Mouse (Mus musculus): Measurements from ENCODE around the gene Thsd7b. TPM values are rescaled to one million over a fixed set of nuclear protein-coding genes. Genes with fewer than 3 reads are reported as not detected.

The Thsd7b gene
- polyA plus RNA-seq, 1 experiment from 2014 or later, result 0.54 TPM

DNA sequence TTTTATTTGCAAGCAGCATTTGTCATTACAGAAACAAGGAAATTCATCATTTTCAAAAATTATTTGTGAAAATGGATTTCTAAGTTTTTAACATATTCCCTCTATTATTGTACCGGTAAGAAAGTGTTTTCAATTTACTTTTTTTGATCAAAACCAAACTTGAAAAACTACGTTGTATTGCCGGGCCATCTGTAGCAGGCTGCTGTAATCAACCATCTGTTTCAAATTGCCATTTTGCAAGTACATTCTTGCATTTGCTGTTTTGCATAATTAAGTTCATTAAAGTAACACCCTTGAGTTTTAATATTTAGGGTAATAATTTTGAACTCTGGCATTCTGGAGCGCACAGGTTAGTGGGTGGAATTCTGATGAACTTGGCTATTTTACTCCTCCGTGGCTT is 246.6 kb downstream of the Thsd7b start:
- no peak overlapping the region for H3K9ac ChIP-seq
- TF ChIP-seq CTCF (IDR thresholded peaks at IDR 0.05; ENCODE audit: low read depth), result no peak
- DNase-seq (no peak), ATAC-seq (ENCODE audit: insufficient read depth) (no peak)
- no peak overlapping the region for H3K4me2 ChIP-seq
- no peaks in the 10 kb centered on the region for H3K4me1 ChIP-seq (ENCODE audit: insufficient read depth)
- H3K27ac ChIP-seq (ENCODE audit: low read depth), result no peak overlapping the region
- no peaks in the 10 kb centered on the region for H3K36me3 ChIP-seq (ENCODE audit: insufficient read depth)
- WGBS, result 84% methylated on average over 5 of the region's 5 CpGs
- no peak overlapping the region for H3K4me3 ChIP-seq (ENCODE audit: low read depth, low read length)
- no peaks in the 10 kb centered on the region for H3K9me3 ChIP-seq (ENCODE audit: low read depth, low read length)
- no peaks in the 10 kb centered on the region for H3K27me3 ChIP-seq (ENCODE audit: insufficient read depth, low read length)

DNA sequence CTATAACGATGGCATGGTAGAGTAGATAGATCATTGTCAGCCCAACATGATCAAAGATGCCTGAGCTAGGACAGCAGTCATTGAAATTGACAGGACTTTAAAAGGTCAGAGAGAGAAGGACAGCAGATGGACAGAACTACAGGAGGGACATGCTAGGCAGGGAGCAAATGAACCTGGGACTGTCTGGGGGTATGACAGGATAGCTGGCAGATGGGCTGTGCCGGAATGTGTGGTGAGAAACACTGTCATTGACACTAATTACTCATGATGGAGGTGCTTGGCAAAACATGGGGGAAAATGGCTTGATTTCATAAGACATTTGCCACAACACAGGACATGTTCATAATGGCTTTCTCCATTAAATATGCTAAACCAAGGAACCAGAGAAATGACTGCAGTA is 253.9 kb downstream of the Thsd7b start:
- H3K9ac ChIP-seq, result no peak overlapping the region
- ATAC-seq (ENCODE audit: insufficient read depth) (no peak), DNase-seq (no peak)
- no peaks in the 10 kb centered on the region for H3K4me1 ChIP-seq (ENCODE audit: insufficient read depth)
- H3K4me3 ChIP-seq (ENCODE audit: low read depth, low read length), result no peak overlapping the region
- no peak for TF ChIP-seq CTCF (IDR thresholded peaks at IDR 0.05; ENCODE audit: low read depth)
- no peaks in the 10 kb centered on the region for H3K27me3 ChIP-seq (ENCODE audit: insufficient read depth, low read length)
- no peak overlapping the region for H3K27ac ChIP-seq (ENCODE audit: low read depth)
- no peaks in the 10 kb centered on the region for H3K9me3 ChIP-seq (ENCODE audit: low read depth, low read length)
- 75% methylated on average over 2 of the region's 2 CpGs for WGBS
- no peak overlapping the region for H3K4me2 ChIP-seq
- H3K36me3 ChIP-seq (ENCODE audit: insufficient read depth), result no peaks in the 10 kb centered on the region

DNA sequence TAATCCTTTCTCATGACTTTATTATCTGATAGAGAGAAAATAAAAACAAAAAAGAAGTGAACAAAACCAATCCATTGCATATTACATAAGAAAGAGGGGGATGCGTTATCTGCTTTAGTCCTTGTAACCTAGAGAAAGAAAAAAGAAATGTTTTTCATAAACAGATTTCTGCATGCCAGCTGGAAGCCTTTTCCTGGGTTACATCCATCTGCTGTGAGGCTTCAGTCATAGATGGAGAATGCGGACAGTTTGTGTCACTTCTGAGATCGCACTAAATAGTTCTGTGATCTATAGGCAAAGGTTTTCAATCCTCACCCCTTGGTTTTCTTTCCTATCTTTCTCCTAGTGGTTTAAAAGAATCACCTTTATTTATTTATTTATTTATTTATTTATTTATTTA is 259.1 kb downstream of the Thsd7b start:
- Histone ChIP-seq H3K36me3 (ENCODE audit: insufficient read depth) (no peaks in the 10 kb centered on the region), H3K4me2 (no peak overlapping the region), H3K27ac (ENCODE audit: low read depth) (no peak overlapping the region), H3K4me3 (ENCODE audit: low read depth, low read length) (no peak overlapping the region), H3K27me3 (ENCODE audit: insufficient read depth, low read length) (no peaks in the 10 kb centered on the region), H3K9ac (no peak overlapping the region), H3K9me3 (ENCODE audit: low read depth, low read length) (no peaks in the 10 kb centered on the region), H3K4me1 (ENCODE audit: insufficient read depth) (no peaks in the 10 kb centered on the region)
- peak; percentile 3 for DNase-seq
- 82% methylated on average over 3 of the region's 3 CpGs for WGBS
- TF ChIP-seq CTCF (IDR thresholded peaks at IDR 0.05; ENCODE audit: low read depth), result no peak
- no peak for ATAC-seq (ENCODE audit: insufficient read depth)

DNA sequence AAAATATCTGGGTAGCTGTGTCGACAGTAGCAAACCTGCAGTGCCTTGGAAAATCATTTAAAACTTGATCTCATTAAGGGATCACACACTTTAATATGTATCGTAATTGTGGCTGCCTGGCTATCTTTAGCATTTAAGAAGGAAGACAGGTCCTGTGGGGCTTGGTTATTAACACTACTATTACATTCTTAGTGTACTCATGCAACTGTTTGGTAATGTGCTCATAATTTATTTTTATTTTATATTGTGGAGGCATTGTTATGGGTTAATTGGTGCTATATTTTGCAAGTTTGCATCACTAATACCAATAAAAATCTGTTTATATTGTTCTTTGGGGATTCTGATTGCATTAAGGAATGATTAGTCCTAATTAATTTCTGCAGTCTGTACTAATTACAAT is 265.4 kb downstream of the Thsd7b start:
- no peak overlapping the region for H3K4me2 ChIP-seq
- no peaks in the 10 kb centered on the region for H3K4me1 ChIP-seq (ENCODE audit: insufficient read depth)
- ATAC-seq (ENCODE audit: insufficient read depth), result no peak
- WGBS, result 75% methylated on average over 2 of the region's 2 CpGs
- H3K9me3 ChIP-seq (ENCODE audit: low read depth, low read length), result no peaks in the 10 kb centered on the region
- no peak overlapping the region for H3K9ac ChIP-seq
- no peaks in the 10 kb centered on the region for H3K27me3 ChIP-seq (ENCODE audit: insufficient read depth, low read length)
- no peak overlapping the region for H3K27ac ChIP-seq (ENCODE audit: low read depth)
- H3K4me3 ChIP-seq (ENCODE audit: low read depth, low read length), result no peak overlapping the region
- H3K36me3 ChIP-seq (ENCODE audit: insufficient read depth), result no peaks in the 10 kb centered on the region
- no peak for TF ChIP-seq CTCF (IDR thresholded peaks at IDR 0.05; ENCODE audit: low read depth)
- no peak for DNase-seq

DNA sequence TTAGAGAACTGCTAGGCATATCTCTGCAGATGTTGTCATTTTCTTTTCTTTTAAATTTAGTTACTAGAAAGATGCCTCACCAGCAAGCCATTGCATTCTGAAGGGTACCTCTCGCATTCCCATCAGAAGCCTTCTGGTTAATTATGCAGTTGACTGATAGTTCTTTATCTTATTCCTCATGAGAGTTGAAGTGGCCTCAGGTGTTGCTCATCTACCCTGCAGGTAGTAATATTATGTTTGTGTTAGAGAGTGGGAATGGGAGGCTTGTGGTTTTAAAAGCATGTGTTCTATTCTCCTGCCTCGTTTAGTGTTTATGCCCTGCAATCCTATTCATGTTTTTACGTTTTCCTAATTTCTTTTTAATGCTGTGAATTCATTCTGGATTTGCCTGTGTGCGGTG is 265.9 kb downstream of the Thsd7b start:
- Histone ChIP-seq H3K36me3 (ENCODE audit: insufficient read depth) (no peaks in the 10 kb centered on the region), H3K9me3 (ENCODE audit: low read depth, low read length) (no peaks in the 10 kb centered on the region), H3K4me2 (no peak overlapping the region), H3K9ac (no peak overlapping the region), H3K4me3 (ENCODE audit: low read depth, low read length) (no peak overlapping the region), H3K27me3 (ENCODE audit: insufficient read depth, low read length) (no peaks in the 10 kb centered on the region), H3K27ac (ENCODE audit: low read depth) (no peak overlapping the region), H3K4me1 (ENCODE audit: insufficient read depth) (no peaks in the 10 kb centered on the region)
- DNase-seq, result no peak
- WGBS, result 88% methylated on average over 4 of the region's 4 CpGs
- no peak for ATAC-seq (ENCODE audit: insufficient read depth)
- no peak for TF ChIP-seq CTCF (IDR thresholded peaks at IDR 0.05; ENCODE audit: low read depth)

DNA sequence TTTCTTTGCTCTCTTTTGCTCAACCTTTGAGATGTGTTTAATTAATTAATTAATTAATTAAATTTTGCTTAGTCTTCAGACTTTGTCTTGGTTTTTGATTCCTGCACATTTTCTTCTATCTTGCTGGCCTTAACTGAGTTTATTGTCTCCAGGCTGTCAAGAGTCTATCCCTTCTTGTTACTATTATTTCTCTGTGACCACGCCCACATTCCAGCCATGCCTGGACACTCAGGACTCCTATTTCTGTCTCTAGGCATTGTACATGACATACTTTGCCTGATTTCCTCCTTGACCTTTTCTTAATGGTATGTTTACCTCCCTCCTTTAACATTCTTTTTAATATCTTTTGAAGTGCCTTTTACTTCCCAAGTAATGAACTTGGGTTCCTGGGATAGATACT is 267.6 kb downstream of the Thsd7b start:
- H3K36me3 ChIP-seq (ENCODE audit: insufficient read depth), result no peaks in the 10 kb centered on the region
- no peak overlapping the region for H3K4me2 ChIP-seq
- H3K9me3 ChIP-seq (ENCODE audit: low read depth, low read length), result no peaks in the 10 kb centered on the region
- no peak for ATAC-seq (ENCODE audit: insufficient read depth)
- peak; percentile 1 for DNase-seq
- no peak overlapping the region for H3K4me3 ChIP-seq (ENCODE audit: low read depth, low read length)
- 55% methylated on average over 1 of the region's 1 CpGs for WGBS
- H3K27me3 ChIP-seq (ENCODE audit: insufficient read depth, low read length), result no peaks in the 10 kb centered on the region
- no peak overlapping the region for H3K9ac ChIP-seq
- no peaks in the 10 kb centered on the region for H3K4me1 ChIP-seq (ENCODE audit: insufficient read depth)
- TF ChIP-seq CTCF (IDR thresholded peaks at IDR 0.05; ENCODE audit: low read depth), result no peak
- no peak overlapping the region for H3K27ac ChIP-seq (ENCODE audit: low read depth)

DNA sequence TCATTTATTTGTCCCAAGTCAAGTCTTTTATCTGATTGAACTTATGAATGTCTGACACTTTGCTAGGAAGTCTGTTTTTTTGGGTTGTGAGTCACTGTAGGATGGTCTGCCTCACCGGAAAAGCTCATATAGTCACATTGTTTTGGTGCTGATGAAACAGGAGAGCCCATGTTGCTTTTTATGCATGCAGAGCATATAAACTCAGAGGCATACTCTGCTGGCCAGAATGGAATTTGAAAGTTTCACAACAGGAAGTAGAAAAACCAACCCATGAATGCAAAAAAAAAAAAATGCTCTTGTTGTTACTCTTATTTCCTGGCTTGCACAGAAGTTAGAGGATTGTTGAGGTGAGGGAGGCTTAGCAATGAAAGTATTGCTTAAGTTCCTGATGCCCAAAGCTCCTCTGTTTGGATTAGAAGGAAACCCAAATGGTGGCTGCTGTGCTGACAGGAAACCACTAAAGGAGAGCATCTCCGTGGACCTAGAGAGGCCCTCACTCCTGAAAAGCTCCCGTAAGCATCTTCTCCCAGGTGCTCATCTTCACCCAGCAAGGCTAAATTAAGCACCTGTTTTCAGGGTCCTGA is 269.6 kb downstream of the Thsd7b start:
- no peak for TF ChIP-seq CTCF (IDR thresholded peaks at IDR 0.05; ENCODE audit: low read depth)
- 75% methylated on average over 3 of the region's 3 CpGs for WGBS
- H3K36me3 ChIP-seq (ENCODE audit: insufficient read depth), result no peaks in the 10 kb centered on the region
- peak; percentile 41; the same call in 1 of the 2 replicates for ATAC-seq (ENCODE audit: insufficient read depth)
- H3K4me1 ChIP-seq (ENCODE audit: insufficient read depth), result no peaks in the 10 kb centered on the region
- DNase-seq, result peak; percentile 8
- H3K27me3 ChIP-seq (ENCODE audit: insufficient read depth, low read length), result no peaks in the 10 kb centered on the region
- no peak overlapping the region for H3K4me3 ChIP-seq (ENCODE audit: low read depth, low read length)
- H3K27ac ChIP-seq (ENCODE audit: low read depth), result no peak overlapping the region
- no peaks in the 10 kb centered on the region for H3K9me3 ChIP-seq (ENCODE audit: low read depth, low read length)
- H3K4me2 ChIP-seq, result no peak overlapping the region
- H3K9ac ChIP-seq, result no peak overlapping the region

DNA sequence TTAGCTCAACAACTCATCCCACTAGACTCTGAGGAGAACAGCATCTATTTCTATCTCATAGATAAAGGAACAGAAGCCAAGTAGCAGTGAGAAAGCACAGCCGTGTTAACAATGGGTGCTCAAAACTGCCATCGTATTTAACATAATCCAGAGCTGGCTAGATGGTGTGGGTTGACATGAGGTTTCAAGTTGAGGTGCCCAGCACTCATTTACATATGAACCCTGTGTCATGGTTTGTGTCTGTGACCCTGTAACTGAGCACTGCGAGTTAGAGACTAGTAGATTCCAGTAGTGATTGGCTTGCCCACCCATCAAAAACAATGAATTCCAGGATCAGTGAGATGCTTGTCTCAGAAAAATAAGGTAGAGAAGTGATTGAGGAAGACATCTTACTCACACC is 270.1 kb downstream of the Thsd7b start:
- no peak overlapping the region for H3K9ac ChIP-seq
- no peaks in the 10 kb centered on the region for H3K9me3 ChIP-seq (ENCODE audit: low read depth, low read length)
- ATAC-seq (ENCODE audit: insufficient read depth) (no peak), DNase-seq (no peak)
- H3K27ac ChIP-seq (ENCODE audit: low read depth), result no peak overlapping the region
- 80% methylated on average over 3 of the region's 3 CpGs for WGBS
- no peak for TF ChIP-seq CTCF (IDR thresholded peaks at IDR 0.05; ENCODE audit: low read depth)
- no peak overlapping the region for H3K4me3 ChIP-seq (ENCODE audit: low read depth, low read length)
- no peaks in the 10 kb centered on the region for H3K36me3 ChIP-seq (ENCODE audit: insufficient read depth)
- H3K4me1 ChIP-seq (ENCODE audit: insufficient read depth), result no peaks in the 10 kb centered on the region
- H3K4me2 ChIP-seq, result no peak overlapping the region
- no peaks in the 10 kb centered on the region for H3K27me3 ChIP-seq (ENCODE audit: insufficient read depth, low read length)
